Comparison of ENCODE assay signal across 11 mouse cellular contexts in genomic region chr8:104387980-104388379, GRCm38 (mm10). TPM values are rescaled to one million over a fixed set of nuclear protein-coding genes. Genes with fewer than 3 reads are reported as not detected.
DNase-seq lines count a peak whose midpoint lies in the region; ATAC-seq lines count a peak whose summit lies in the region.
"Had no signal": no experiment of that assay in that cellular context is flagged by ENCODE, and none has a peak within 500 bp of the region (broad histone marks: within the 10 kb centered on the region; RNA-seq: fewer than 3 reads in every experiment).

No protein-coding gene starts in this region.

- no peak for DNase-seq in cerebellum, adult 11 months
- no peak for DNase-seq in midbrain, embryonic 10.5 days (ENCODE audit: low spot score)
- peak; percentile 89 for DNase-seq in kidney, adult 9 months
- DNase-seq in naive thymus-derived CD4-positive, alpha-beta T cell, adult 2 months (ENCODE audit: low read depth) = peak; percentile 16
- no peak for DNase-seq in gastrocnemius, postnatal 36 days
- no peak for DNase-seq in thymus, adult 18-20 months
- DNase-seq: B cell, adult 2 months had no signal

- intact Hi-C loops in gastrocnemius, postnatal 36 days (cut with DNase I) = no loop called here

- H3K27me3 ChIP-seq in midbrain, embryonic 12.5 days = no peaks in the 10 kb centered on the region
- no peaks in the 10 kb centered on the region for H3K27me3 ChIP-seq in midbrain, embryonic 10.5 days (ENCODE audit: low read depth, poor library complexity, severe bottlenecking)
- H3K27me3 ChIP-seq: hindbrain, embryonic 15.5 days had no signal

- 89% methylated on average over 2 of the region's 2 CpGs for WGBS in midbrain, embryonic 12.5 days
- WGBS in midbrain, embryonic 10.5 days = 90% methylated on average over 2 of the region's 2 CpGs

- H3K4me1 ChIP-seq in midbrain, embryonic 12.5 days = peaks cover 18% of the 10 kb centered on the region
- H3K4me1 ChIP-seq in midbrain, embryonic 10.5 days = peaks cover 45% of the 10 kb centered on the region

- H3K4me2 ChIP-seq in midbrain, embryonic 12.5 days (replicated peaks) = no peak overlapping the region
- H3K4me2 ChIP-seq: hindbrain, embryonic 15.5 days had no signal

- ATAC-seq in cerebellum, adult (ENCODE audit: insufficient number of reproducible peaks, low FRiP score, low TSS enrichment) = peak; percentile 62; the same call in 1 of the 2 replicates
- ATAC-seq in midbrain, embryonic 12.5 days (ENCODE audit: low FRiP score, low read depth) = 0 out of 2 replicates have a peak, but pooled peaks have one; percentile 50

- H3K4me3 ChIP-seq in midbrain, embryonic 12.5 days = no peak overlapping the region
- H3K4me3 ChIP-seq in midbrain, embryonic 10.5 days = no peak overlapping the region
- H3K4me3 ChIP-seq: hindbrain, embryonic 15.5 days had no signal

- no peaks in the 10 kb centered on the region for H3K36me3 ChIP-seq in midbrain, embryonic 12.5 days
- no peaks in the 10 kb centered on the region for H3K36me3 ChIP-seq in midbrain, embryonic 10.5 days
- H3K36me3 ChIP-seq: hindbrain, embryonic 15.5 days had no signal

- H3K9ac ChIP-seq in midbrain, embryonic 12.5 days (replicated peaks) = no peak overlapping the region
- H3K9ac ChIP-seq: hindbrain, embryonic 15.5 days had no signal

- no peaks in the 10 kb centered on the region for H3K9me3 ChIP-seq in midbrain, embryonic 12.5 days
- no peaks in the 10 kb centered on the region for H3K9me3 ChIP-seq in midbrain, embryonic 10.5 days (replicated peaks)
- H3K9me3 ChIP-seq: hindbrain, embryonic 15.5 days had no signal

- no peak overlapping the region for H3K27ac ChIP-seq in midbrain, embryonic 12.5 days (replicated peaks)
- H3K27ac ChIP-seq in midbrain, embryonic 10.5 days (replicated peaks) = no peak overlapping the region
- H3K27ac ChIP-seq: hindbrain, embryonic 15.5 days; macrophage had no signal

RNA-seq across cellular contexts. Expression of gene Cmtm4, which starts 7.6 kb away (rescaled TPM):
- 2.0 and 2.5 TPM in 2 replicates for polyA plus RNA-seq in midbrain, embryonic 12.5 days (2016; fragmentation: Nextera tagmentation; extraction: Ambion mirVana)
- polyA plus RNA-seq in midbrain, embryonic 10.5 days (2016; fragmentation: Nextera tagmentation; extraction: Ambion mirVana) = 1.7 and 1.8 TPM in 2 replicates
- 1 to 10 TPM; 4.2 to 4.9 TPM for total RNA-seq in gastrocnemius, postnatal 36 days (2021)

RNA-seq across cellular contexts. Expression of gene Cmtm3, which starts 48.8 kb away (rescaled TPM):
- polyA plus RNA-seq in midbrain, embryonic 12.5 days (2016; fragmentation: Nextera tagmentation; extraction: Ambion mirVana) = 54.8 and 69.4 TPM in 2 replicates
- 72.8 and 79.1 TPM in 2 replicates for polyA plus RNA-seq in midbrain, embryonic 10.5 days (2016; fragmentation: Nextera tagmentation; extraction: Ambion mirVana)
- 1 to 10 TPM; 5.1 to 5.7 TPM for total RNA-seq in gastrocnemius, postnatal 36 days (2021)

RNA-seq across cellular contexts. Expression of gene Dync1li2, which starts 54.9 kb away (rescaled TPM):
- 132 TPM in 2 replicates for polyA plus RNA-seq in midbrain, embryonic 12.5 days (2016; fragmentation: Nextera tagmentation; extraction: Ambion mirVana)
- 80.1 and 96.1 TPM in 2 replicates for polyA plus RNA-seq in midbrain, embryonic 10.5 days (2016; fragmentation: Nextera tagmentation; extraction: Ambion mirVana)
- total RNA-seq in gastrocnemius, postnatal 36 days (2021) = 100 to 1,000 TPM in 1 of 2 experiments, 10 to 100 TPM in 1; 82.6 to 121 TPM

Comparison
In these comparisons a context has a peak if more than half of its experiments do, and no peak if none do; other contexts are left out.
1. DNase-seq: peak in kidney, adult 9 months (single experiment) and naive thymus-derived CD4-positive, alpha-beta T cell, adult 2 months (single experiment); none in cerebellum, adult 11 months (single experiment), midbrain, embryonic 10.5 days (single experiment), gastrocnemius, postnatal 36 days (0 of 2) and thymus, adult 18-20 months (0 of 2).